Mouse (Mus musculus): ENCODE data around the gene Gm49601. TPM values are rescaled to one million over a fixed set of nuclear protein-coding genes. Genes with fewer than 3 reads are reported as not detected.

The Gm49601 gene
- polyA plus RNA-seq, 1 experiment from 2014 or later, result 1.0 TPM

- no peak overlapping the region for H3K27ac ChIP-seq (ENCODE audit: low read depth, low read length)
- 7% methylated on average over 11 of the region's 11 CpGs for WGBS (ENCODE audit: insufficient replicate concordance)
- H3K9me3 ChIP-seq (replicated peaks; ENCODE audit: control insufficient read depth, low read length), result no peaks in the 10 kb centered on the region
- H3K4me2 ChIP-seq, result peak overlapping the region; percentile 22; the same call in 1 of the 2 replicates
- H3K27me3 ChIP-seq (ENCODE audit: control insufficient read depth, insufficient read depth, low read length), result peaks cover 24% of the 10 kb centered on the region
- H3K4me3 ChIP-seq (ENCODE audit: low read depth, low read length), result no peak overlapping the region
- no peak overlapping the region for H3K9ac ChIP-seq (ENCODE audit: low read depth, low read length)
- peaks cover 24% of the 10 kb centered on the region for H3K4me1 ChIP-seq (ENCODE audit: control insufficient read depth, insufficient read depth, low read length)
- ATAC-seq (replicated peaks; ENCODE audit: insufficient number of reproducible peaks, low FRiP score, low TSS enrichment), result no peak
- H3K36me3 ChIP-seq (ENCODE audit: control insufficient read depth, insufficient read depth, low read length), result no peaks in the 10 kb centered on the region
Measured at GRCm38 (mm10) chr16:18608226-18608625, 18.0 kb downstream of the Gm49601 start.

DNA sequence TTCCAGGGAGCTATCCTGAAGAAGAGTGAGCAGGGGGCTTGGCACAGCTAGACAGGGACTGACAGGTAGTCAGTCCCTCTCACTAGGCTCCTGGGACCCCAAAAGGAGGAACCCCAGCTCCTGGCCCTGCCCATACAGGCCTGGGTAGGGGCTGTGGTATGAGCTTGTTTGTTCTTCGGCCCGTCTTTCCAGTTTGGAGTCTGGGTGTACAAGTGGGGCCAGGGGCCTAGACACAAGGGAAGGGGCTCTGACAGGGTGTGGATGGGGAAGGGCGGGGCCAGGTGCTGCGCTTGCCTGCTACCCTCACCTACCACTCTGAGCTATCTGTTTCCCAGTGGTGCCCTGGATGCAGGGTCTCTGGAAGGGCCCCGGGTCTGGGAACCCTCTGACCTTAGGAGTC, 20.5 kb downstream of the Gm49601 start:
- H3K9ac ChIP-seq (ENCODE audit: low read depth, low read length), result no peak overlapping the region
- no peak overlapping the region for H3K4me3 ChIP-seq (ENCODE audit: low read depth, low read length)
- H3K27me3 ChIP-seq (ENCODE audit: control insufficient read depth, insufficient read depth, low read length), result peaks cover 22% of the 10 kb centered on the region
- WGBS (ENCODE audit: insufficient replicate concordance), result 79% methylated on average over 5 of the region's 5 CpGs
- H3K36me3 ChIP-seq (ENCODE audit: control insufficient read depth, insufficient read depth, low read length), result no peaks in the 10 kb centered on the region
- ATAC-seq (replicated peaks; ENCODE audit: insufficient number of reproducible peaks, low FRiP score, low TSS enrichment), result no peak
- no peak overlapping the region for H3K27ac ChIP-seq (ENCODE audit: low read depth, low read length)
- H3K4me1 ChIP-seq (ENCODE audit: control insufficient read depth, insufficient read depth, low read length), result peaks cover 24% of the 10 kb centered on the region
- no peaks in the 10 kb centered on the region for H3K9me3 ChIP-seq (replicated peaks; ENCODE audit: control insufficient read depth, low read length)
- no peak overlapping the region for H3K4me2 ChIP-seq

GRCm38 (mm10) chr16:18604267-18604701, 21.9 kb downstream of the Gm49601 start:
- Histone ChIP-seq H3K4me3 (ENCODE audit: low read depth, low read length) (no peak overlapping the region), H3K9ac (ENCODE audit: low read depth, low read length) (peak overlapping the region; percentile 50; the same call in 1 of the 2 replicates), H3K27ac (ENCODE audit: low read depth, low read length) (no peak overlapping the region), H3K4me1 (ENCODE audit: control insufficient read depth, insufficient read depth, low read length) (peaks cover 24% of the 10 kb centered on the region), H3K9me3 (replicated peaks; ENCODE audit: control insufficient read depth, low read length) (no peaks in the 10 kb centered on the region), H3K4me2 (no peak overlapping the region), H3K36me3 (ENCODE audit: control insufficient read depth, insufficient read depth, low read length) (no peaks in the 10 kb centered on the region), H3K27me3 (ENCODE audit: control insufficient read depth, insufficient read depth, low read length) (peaks cover 10% of the 10 kb centered on the region)
- WGBS (ENCODE audit: insufficient replicate concordance), result 41% methylated on average over 8 of the region's 8 CpGs
- peak; percentile 25; the same call in 1 of the 2 replicates for ATAC-seq (replicated peaks; ENCODE audit: insufficient number of reproducible peaks, low FRiP score, low TSS enrichment)

DNA sequence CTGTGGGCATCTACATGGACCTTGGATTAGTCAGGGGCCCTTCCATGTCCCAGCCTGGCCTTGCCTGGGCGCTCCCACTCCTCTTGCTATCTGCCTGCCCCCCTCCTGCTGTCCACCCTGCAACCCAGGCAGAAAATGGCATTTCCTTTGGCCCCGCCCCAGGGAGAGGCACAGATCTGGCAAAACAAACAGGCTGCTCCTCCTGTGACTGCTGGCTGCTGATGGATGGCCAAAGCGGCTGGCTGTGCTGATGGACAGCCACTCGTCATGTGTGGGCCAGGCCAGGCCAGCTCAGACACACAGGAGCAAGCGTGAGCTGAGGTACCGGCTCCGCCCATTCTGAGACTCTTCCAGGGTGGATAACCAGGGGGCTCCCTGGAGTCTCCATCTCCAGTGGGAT, 24.8 kb downstream of the Gm49601 start:
- Histone ChIP-seq H3K27ac (ENCODE audit: low read depth, low read length) (no peak overlapping the region), H3K36me3 (ENCODE audit: control insufficient read depth, insufficient read depth, low read length) (no peaks in the 10 kb centered on the region), H3K27me3 (ENCODE audit: control insufficient read depth, insufficient read depth, low read length) (peaks cover 5% of the 10 kb centered on the region; the same call in 1 of the 2 replicates), H3K9me3 (replicated peaks; ENCODE audit: control insufficient read depth, low read length) (no peaks in the 10 kb centered on the region), H3K4me1 (ENCODE audit: control insufficient read depth, insufficient read depth, low read length) (peaks cover 24% of the 10 kb centered on the region), H3K4me3 (ENCODE audit: low read depth, low read length) (no peak overlapping the region), H3K9ac (ENCODE audit: low read depth, low read length) (no peak overlapping the region), H3K4me2 (no peak overlapping the region)
- ATAC-seq (replicated peaks; ENCODE audit: insufficient number of reproducible peaks, low FRiP score, low TSS enrichment), result no peak; the same call in 1 of the 2 replicates
- WGBS (ENCODE audit: insufficient replicate concordance), result 47% methylated on average over 7 of the region's 7 CpGs

DNA sequence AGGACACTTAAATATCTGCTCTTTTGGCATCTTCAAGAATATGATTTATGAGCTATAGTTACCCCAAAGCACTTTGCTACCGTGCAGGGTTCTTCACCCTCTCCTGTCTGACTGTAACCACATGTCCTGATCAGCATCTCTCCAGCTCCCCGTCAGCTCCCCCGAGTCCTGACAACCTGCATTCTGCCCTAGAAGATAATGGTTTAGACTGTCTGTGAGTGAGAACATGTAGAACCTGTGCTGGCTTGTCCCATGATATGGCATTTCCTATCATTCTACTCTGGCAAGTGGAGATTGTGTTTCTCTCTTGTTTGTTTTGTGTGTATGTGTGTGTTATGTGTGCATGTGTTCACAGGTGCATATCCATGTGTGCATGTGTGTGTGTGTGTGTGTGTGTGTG, 28.2 kb downstream of the Gm49601 start:
- Histone ChIP-seq H3K4me3 (ENCODE audit: low read depth, low read length) (no peak overlapping the region), H3K36me3 (ENCODE audit: control insufficient read depth, insufficient read depth, low read length) (no peaks in the 10 kb centered on the region), H3K27me3 (ENCODE audit: control insufficient read depth, insufficient read depth, low read length) (peaks cover 27% of the 10 kb centered on the region), H3K9me3 (replicated peaks; ENCODE audit: control insufficient read depth, low read length) (no peaks in the 10 kb centered on the region), H3K27ac (ENCODE audit: low read depth, low read length) (no peak overlapping the region), H3K4me2 (no peak overlapping the region), H3K4me1 (ENCODE audit: control insufficient read depth, insufficient read depth, low read length) (peaks cover 10% of the 10 kb centered on the region; the same call in 1 of the 2 replicates), H3K9ac (ENCODE audit: low read depth, low read length) (no peak overlapping the region)
- WGBS (ENCODE audit: insufficient replicate concordance), result 52% methylated on average over 3 of the region's 3 CpGs
- no peak for ATAC-seq (replicated peaks; ENCODE audit: insufficient number of reproducible peaks, low FRiP score, low TSS enrichment)

DNA sequence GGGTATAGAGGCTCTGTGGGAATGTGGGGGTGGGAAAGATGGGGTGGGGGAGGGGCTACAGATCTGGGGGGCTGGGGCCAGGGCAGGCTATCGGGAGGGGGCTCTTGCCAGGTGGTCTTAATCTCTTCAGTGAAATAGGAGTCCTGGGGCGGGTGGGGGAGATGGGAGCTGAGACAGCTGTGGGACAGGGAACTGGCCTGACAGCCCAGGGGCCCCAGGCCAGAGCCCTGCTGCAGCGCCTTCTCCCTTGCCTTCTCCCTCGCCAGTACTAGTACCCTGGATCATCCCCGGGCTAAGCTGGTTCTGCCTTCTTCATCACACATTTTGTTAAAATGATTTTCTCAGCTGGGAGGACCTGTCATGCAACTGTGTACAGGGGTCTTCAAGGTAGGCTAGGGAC, 30.0 kb downstream of the Gm49601 start:
- Histone ChIP-seq H3K27ac (ENCODE audit: low read depth, low read length) (no peak overlapping the region), H3K4me2 (no peak overlapping the region), H3K9ac (ENCODE audit: low read depth, low read length) (no peak overlapping the region), H3K4me1 (ENCODE audit: control insufficient read depth, insufficient read depth, low read length) (peaks cover 7% of the 10 kb centered on the region; the same call in 1 of the 2 replicates), H3K27me3 (ENCODE audit: control insufficient read depth, insufficient read depth, low read length) (peaks cover 41% of the 10 kb centered on the region), H3K4me3 (ENCODE audit: low read depth, low read length) (no peak overlapping the region), H3K36me3 (ENCODE audit: control insufficient read depth, insufficient read depth, low read length) (no peaks in the 10 kb centered on the region), H3K9me3 (replicated peaks; ENCODE audit: control insufficient read depth, low read length) (no peaks in the 10 kb centered on the region)
- WGBS (ENCODE audit: insufficient replicate concordance), result 28% methylated on average over 5 of the region's 5 CpGs
- no peak for ATAC-seq (replicated peaks; ENCODE audit: insufficient number of reproducible peaks, low FRiP score, low TSS enrichment)

GRCm38 (mm10) chr16:18593930-18594329, 32.3 kb downstream of the Gm49601 start:
- no peak overlapping the region for H3K4me3 ChIP-seq (ENCODE audit: low read depth, low read length)
- WGBS (ENCODE audit: insufficient replicate concordance), result 59% methylated on average over 2 of the region's 2 CpGs
- H3K9ac ChIP-seq (ENCODE audit: low read depth, low read length), result no peak overlapping the region
- H3K27ac ChIP-seq (ENCODE audit: low read depth, low read length), result no peak overlapping the region
- H3K27me3 ChIP-seq (ENCODE audit: control insufficient read depth, insufficient read depth, low read length), result peaks cover 64% of the 10 kb centered on the region
- H3K4me2 ChIP-seq, result no peak overlapping the region
- no peaks in the 10 kb centered on the region for H3K9me3 ChIP-seq (replicated peaks; ENCODE audit: control insufficient read depth, low read length)
- peaks cover 10% of the 10 kb centered on the region for H3K4me1 ChIP-seq (ENCODE audit: control insufficient read depth, insufficient read depth, low read length)
- ATAC-seq (replicated peaks; ENCODE audit: insufficient number of reproducible peaks, low FRiP score, low TSS enrichment), result no peak
- no peaks in the 10 kb centered on the region for H3K36me3 ChIP-seq (ENCODE audit: control insufficient read depth, insufficient read depth, low read length)

- H3K27ac ChIP-seq (ENCODE audit: low read depth, low read length), result no peak overlapping the region
- ATAC-seq (replicated peaks; ENCODE audit: insufficient number of reproducible peaks, low FRiP score, low TSS enrichment), result no peak
- peaks cover 26% of the 10 kb centered on the region for H3K4me1 ChIP-seq (ENCODE audit: control insufficient read depth, insufficient read depth, low read length)
- H3K27me3 ChIP-seq (ENCODE audit: control insufficient read depth, insufficient read depth, low read length), result peaks cover 84% of the 10 kb centered on the region
- peak overlapping the region; percentile 3 for H3K4me3 ChIP-seq (ENCODE audit: low read depth, low read length)
- no peaks in the 10 kb centered on the region for H3K36me3 ChIP-seq (ENCODE audit: control insufficient read depth, insufficient read depth, low read length)
- under 1% methylated on average over 58 of the region's 59 CpGs for WGBS (ENCODE audit: insufficient replicate concordance)
- H3K9ac ChIP-seq (ENCODE audit: low read depth, low read length), result 0 out of 2 replicates have a peak overlapping the region, but pooled peaks have one; percentile 7
- H3K9me3 ChIP-seq (replicated peaks; ENCODE audit: control insufficient read depth, low read length), result no peaks in the 10 kb centered on the region
- H3K4me2 ChIP-seq, result peak overlapping the region; percentile 58
Measured at GRCm38 (mm10) chr16:18591047-18592018, 34.9 kb downstream of the Gm49601 start.

Data from heart, embryonic 11.5 days (tissue).